Mouse (Mus musculus) CD8-positive naive resting alpha-beta T cell, adult 2 months (primary cell): ENCODE measurements around the gene Gapdh.

ENCODE experiments used
- DNase-seq, 2 experiments: peaks; one replicate each; pipeline ENCODE4 v3.0.0; 2022; ENCODE audit warnings: low read depth in 2 of 2, low spot score in 2 of 2

The Gapdh gene

DNA sequence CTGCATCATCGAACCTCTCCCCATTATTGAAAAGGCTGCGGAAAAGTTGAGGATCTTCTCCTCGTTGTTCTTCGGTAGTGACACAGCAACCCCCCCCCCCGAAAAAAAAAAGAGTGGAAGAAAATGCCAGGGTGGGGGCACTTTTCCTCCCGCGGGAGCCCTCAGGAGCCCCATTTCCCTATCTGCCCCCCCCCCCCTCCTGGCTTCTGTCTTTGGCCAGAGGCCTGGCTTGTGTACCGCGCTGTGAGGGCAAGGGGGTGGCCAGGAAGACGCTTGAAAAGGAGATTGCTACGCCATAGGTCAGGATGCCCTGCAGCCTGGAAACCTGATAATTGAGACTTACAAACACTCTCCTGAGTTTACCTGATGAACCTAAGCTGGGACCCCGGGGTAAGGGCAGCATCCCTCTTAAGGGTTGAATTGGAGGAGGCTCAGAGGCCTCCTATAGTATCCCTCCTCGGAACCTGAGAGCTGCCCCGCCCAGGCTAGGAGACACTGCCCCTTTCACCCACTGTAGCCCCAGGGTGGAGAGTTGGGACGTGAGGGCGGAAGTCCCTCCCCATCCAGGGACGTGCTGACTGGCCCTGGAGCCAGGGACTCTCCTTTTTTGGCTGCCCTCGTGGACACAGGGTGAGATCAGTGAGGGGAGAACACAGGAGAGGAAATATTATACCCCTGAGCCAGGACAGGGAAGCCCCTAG, at the start of gene Gapdh:
Gene Gapdh (minus strand): TSS at position 417 of the 701 bp plus-strand sequence.
- DNase-seq: no peak

DNA sequence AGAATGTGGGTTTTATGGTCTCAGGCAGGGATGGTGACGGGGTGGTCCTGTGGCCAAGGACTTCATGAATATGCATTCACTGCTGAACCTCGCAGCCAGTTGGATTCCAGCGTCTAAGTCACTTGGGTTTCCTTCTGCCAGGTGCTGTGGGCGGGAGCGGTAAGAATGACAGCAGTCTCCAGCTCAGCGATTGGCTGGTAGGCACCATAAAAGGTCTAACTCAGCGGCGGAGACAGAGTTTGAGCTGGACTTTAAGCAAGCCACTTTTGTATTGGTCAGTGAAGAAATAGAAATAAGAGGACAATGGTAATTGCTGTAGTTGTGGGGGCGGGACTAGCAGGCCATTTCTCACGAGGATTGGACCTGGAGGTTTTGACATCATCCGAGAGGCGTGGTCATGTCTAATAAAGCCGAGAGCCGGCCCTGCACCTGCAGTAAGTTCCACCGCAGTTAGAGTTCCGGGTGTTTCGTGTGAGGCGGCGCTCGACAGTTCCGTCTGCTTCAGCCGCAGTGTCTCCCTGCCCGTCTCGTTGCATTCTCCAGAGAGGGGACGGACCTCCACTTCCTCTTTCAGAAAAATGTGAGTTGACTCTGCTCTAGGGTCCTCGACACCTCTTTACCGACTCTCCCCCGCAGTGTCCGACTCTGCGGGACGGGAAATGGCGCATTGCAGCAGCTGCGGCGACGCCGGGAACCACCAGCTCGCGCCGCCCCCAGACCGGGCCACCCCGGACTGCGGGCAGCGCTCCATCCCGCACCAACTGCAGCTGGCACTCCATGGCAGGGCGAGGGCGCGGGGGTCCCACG, 49.1 kb upstream of the Gapdh start, which contains the start of gene Vamp1:
Gene Vamp1 (plus strand): TSS at position 404 of the 807 bp plus-strand sequence.
- peak; percentile 81 to 86 for DNase-seq

GRCm38 (mm10) chr6:125213715-125214114, 47.4 kb upstream of the Gapdh start:
- DNase-seq: no peak

DNA sequence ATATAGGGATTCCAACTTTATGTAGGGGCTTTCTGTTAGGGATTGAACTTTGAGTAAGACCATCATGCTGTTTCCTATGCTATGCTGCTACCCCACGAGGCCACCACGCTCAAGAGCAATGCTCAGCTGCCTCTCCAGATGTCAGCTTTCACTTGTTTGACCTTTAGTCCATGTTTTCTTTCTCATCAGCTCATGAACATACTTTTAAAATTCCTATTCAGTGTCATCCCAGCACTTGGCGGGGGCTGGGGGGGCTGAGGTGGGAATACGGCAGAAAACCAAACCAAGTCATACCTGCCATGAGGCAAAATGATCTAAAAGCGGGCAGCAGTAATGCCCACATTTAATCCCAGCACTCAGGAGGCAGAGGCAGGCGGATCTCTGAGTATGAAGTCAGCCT, 46.9 kb upstream of the Gapdh start:
- no peak for DNase-seq

- no peak for DNase-seq
Measured at GRCm38 (mm10) chr6:125212621-125213020, 46.4 kb upstream of the Gapdh start.

- no peak for DNase-seq
Measured at GRCm38 (mm10) chr6:125210436-125210835, 44.2 kb upstream of the Gapdh start.

- no peak for DNase-seq
Measured at GRCm38 (mm10) chr6:125197166-125197565, 30.9 kb upstream of the Gapdh start.

DNA sequence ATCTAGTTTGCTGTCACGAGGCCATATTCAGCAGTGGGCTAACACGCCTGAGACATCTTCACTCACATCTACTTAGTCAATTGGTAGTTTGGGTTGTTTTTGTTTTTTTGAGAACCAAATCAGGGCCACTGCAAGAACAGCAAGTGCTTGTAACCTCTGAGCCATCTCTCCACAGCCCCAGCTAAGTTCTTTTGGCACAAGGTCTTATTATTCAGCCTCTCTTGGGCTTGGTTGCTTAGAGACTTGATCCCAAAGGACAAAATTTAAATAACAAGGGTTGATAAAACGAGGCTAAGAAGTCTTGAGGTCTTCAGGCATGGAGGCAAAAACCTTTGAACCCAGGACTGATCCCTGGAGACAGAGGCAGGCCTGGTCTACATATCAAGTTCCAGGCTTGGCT, 30.0 kb upstream of the Gapdh start:
- DNase-seq: no peak

- DNase-seq: no peak
Measured at GRCm38 (mm10) chr6:125195541-125196075, 29.3 kb upstream of the Gapdh start.

DNA sequence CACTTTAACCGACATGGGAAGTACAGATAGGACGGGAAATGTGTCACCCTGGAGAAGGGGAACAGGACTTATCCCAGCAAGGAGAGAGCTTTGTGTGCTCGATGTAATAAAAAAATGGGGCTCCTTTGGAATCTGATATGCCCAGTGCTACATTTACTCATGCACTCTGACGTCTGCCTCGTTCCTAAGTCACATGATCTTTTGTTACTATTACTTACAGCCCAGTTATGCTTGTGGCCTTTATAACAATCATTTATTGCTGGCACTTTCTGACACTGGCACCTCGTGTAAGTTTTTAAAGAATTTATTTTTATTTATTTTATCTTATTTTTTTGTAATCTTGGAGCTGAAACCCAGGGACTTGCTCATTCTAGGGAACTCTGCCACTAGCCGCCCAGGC, 27.1 kb upstream of the Gapdh start:
- no peak for DNase-seq

DNA sequence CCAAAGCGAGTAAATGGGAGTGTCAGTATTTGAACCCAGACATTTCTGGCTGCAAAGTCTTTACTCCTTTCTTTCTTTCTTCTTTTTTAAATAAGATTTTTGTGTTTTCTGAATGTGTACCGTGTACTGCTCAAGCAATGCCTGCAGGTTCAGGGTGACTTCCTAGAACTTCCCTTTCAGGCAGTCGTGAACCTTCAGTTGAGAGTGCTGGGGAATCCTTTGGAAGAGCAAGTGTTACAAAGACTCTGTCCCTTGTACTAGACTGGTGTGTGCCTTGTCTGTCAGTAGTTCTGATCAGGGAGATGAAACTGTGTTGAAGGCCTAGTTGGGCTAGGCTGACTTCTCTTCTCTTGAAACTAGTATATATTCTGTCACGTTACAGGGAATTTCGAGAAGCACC, 26.6 kb upstream of the Gapdh start:
- no peak for DNase-seq

GRCm38 (mm10) chr6:125192016-125192714, 25.9 kb upstream of the Gapdh start:
- DNase-seq: peak; percentile 67 to 79

DNA sequence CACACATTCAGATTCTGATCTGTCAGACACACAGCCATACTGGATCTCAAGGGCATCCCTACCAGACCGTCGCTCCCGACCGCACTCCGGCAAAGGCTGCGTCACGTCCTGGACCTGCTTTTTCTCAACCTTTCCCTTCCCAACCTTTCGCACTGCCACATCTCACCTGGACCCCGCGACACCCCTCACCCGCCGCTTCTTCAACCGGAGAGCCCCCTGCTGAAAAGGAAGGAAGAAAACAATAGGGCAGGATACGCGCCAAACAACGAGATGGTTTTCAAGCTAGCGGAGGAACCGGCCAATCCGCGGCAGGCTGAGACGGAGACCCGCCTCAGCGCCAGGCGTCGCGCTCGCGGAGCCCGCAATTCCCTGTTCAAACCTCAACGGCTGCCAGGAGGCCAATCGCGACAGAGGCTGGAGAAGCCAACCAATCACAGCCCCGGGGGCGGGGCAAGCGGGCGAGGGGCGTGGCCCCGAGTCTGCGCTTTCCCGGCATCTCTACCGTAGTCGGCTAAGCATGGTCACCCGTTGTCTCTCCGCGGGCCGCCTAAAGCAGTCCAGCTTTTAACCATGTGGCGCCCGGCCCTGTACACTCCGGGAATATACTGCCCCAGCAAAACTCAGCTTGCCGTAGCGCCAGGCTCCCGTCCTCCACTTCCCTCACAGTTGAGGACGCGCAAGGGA, 25.2 kb upstream of the Gapdh start, which contains the start of the genes Ncapd2 and Mrpl51:
Gene Ncapd2 (minus strand): TSS at position 370 of the 684 bp plus-strand sequence.
Gene Mrpl51 (plus strand): TSS at position 470 of the 684 bp plus-strand sequence.
- DNase-seq: peak; percentile 94 to 96

GRCm38 (mm10) chr6:125190816-125191215, 24.5 kb upstream of the Gapdh start:
- DNase-seq: no peak

GRCm38 (mm10) chr6:125186203-125186602, 19.9 kb upstream of the Gapdh start:
- no peak for DNase-seq

GRCm38 (mm10) chr6:125182133-125182532, 15.9 kb upstream of the Gapdh start:
- no peak for DNase-seq

DNA sequence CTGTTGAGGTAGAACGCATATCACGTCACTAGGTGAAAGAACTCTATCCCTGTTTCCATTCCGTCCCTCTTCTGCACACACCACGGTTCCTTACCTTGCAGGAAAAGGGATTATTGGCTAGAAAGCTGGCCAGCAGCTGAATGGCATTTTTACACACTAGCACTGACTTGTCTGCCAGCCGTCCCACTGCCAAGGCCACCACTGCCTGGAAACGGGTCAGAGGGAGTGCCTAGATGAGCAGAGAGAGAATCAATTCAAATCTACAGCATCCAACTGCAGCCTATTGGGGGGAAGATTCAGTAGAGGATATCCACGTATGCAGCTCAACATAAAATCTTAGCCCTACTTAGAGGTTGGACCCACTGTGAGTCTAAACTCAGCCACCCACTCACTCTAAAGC, 13.3 kb upstream of the Gapdh start:
- no peak for DNase-seq

DNA sequence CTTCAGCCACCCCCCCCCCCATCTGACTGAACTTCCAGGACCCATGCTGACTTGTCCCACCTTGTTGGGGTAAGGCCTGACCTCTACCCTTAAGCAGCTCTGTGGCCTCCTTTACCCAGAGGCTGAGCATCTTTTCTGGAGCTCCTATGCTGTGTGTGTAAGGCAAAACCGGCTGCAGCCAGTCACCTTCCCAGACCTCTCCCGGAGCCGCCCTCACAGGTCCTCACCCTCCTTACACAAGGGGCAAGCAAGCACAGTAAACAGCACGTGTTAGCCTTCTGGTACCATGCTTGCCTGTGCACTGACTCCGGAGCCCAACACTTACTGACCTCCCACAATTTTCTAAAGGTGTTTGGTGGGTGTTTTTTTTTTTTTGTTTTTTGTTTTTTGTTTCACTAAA, 9.2 kb upstream of the Gapdh start:
- no peak for DNase-seq

DNA sequence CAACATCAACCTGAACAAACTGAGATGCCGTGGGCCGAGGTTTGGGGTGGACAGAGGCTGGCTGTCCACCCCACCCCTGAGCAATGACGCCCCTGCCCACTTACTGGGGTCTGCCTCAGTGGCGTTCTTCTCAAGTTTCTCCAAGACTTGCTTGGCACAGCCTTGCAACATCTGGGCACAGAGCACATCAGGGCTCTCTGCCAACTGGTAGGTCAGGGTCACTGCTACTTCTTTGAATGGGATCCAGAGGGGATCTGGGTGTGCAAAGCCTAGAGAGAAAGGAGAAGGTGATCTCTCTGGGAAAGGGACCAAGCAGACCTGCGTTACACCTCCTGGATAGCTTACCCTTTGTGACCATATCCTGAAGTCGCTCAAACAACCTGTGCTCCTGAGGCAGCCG, 7.0 kb upstream of the Gapdh start:
- DNase-seq: no peak

GRCm38 (mm10) chr6:125172474-125172873, 6.2 kb upstream of the Gapdh start:
- no peak for DNase-seq

DNA sequence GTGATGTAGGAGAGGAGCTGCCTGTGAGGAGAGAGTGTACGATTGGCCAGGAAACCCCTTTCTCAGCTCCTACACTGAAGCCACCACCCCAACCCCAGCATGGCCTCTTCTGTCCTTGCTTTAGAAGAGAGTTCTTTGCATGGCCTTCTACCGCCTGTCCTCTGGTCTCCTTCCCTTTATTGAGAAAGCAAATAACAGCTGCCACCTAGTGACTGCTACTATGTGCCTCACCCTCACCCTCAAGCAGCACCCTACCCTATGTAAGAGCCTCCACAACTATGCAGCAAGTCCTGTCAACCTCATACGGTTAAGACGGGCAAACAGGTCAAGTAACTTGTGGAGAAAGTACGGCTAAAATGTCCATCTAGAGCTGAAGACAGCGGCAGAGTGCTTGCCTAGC, 3.9 kb upstream of the Gapdh start:
- DNase-seq: no peak
